Mouse (Mus musculus): ENCODE measurements around the gene Gpr3.

Gpr3 gene

DNA sequence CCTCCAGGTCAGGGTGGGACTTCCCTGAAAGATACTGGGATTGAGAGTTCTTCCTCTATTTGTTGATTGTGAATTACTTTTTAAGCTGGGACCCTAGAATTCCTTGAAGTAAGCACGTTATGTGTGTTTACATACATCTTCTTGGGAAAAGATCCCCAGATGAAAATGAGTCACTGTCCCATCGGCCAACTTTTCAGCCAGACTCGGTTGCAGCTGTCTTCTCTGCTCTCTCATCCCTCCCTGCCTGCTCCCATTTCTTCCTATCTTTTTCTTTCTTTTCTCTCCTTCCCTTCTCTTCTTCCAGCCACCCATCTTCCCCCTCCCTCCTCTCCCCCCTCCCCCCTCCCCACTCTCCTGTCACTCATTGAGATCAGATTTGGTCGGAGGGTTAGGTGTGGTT lies 17.3 kb downstream of the Gpr3 start:
- TF ChIP-seq GATA4 (IDR thresholded peaks at IDR 0.05; ENCODE audit: insufficient replicate concordance, low read length), result no peak

DNA sequence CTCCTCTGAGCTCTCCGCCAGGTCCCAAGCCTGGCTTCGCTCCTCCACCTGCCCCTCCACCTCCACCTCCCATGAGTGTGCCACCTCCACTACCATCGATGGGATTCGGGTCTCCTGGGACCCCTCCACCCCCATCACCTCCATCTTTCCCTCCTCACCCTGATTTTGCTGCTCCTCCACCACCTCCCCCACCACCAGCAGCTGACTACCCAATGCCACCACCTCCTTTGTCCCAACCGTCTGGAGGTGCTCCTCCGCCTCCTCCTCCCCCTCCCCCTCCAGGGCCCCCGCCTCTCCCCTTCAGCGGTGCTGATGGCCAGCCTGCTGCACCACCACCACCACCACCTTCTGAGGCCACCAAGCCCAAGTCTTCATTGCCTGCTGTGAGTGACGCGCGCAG lies 17.9 kb downstream of the Gpr3 start:
- TF ChIP-seq GATA4 (IDR thresholded peaks at IDR 0.05; ENCODE audit: insufficient replicate concordance, low read length), result no peak

DNA sequence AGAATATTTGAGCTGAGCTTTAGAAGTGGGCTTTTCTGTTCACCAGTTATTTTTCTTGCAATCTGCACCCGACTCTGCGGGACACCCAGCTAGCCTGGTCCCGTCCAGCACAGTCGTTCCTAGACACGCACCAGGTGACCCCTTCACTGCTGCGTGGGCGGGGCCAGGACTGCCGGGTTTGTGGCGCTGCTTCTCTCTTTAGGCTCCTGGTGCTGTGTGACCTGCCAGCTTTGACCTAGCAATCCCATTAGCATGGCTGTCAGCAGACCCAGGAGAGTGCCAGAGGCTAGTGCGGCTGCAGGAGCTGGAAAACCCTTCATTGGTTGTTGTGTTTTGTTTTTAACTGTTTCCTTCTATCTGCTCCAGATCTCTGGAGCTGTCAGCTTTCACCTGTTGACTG lies 22.9 kb downstream of the Gpr3 start:
- no peak for TF ChIP-seq GATA4 (IDR thresholded peaks at IDR 0.05; ENCODE audit: insufficient replicate concordance, low read length)

DNA sequence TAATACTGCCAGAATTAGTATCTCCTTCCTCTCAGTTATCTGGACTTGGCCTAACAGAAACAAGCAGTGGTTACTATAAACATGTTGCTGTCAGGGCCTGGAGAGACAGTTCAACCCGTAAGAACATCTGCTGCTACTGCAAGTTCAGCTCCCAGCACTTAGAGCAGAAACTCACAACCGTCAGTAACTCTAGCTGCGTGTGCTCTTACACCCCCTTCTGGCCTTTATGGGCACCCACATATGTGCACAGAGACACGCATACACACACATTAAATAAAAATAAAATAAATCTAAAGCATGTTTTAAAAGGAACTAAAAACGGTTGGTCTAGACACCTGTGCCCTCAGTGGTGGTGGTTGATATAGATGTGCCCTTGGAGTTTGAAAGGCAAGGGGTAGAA lies 25.5 kb downstream of the Gpr3 start:
- TF ChIP-seq GATA4 (IDR thresholded peaks at IDR 0.05; ENCODE audit: insufficient replicate concordance, low read length), result no peak

DNA sequence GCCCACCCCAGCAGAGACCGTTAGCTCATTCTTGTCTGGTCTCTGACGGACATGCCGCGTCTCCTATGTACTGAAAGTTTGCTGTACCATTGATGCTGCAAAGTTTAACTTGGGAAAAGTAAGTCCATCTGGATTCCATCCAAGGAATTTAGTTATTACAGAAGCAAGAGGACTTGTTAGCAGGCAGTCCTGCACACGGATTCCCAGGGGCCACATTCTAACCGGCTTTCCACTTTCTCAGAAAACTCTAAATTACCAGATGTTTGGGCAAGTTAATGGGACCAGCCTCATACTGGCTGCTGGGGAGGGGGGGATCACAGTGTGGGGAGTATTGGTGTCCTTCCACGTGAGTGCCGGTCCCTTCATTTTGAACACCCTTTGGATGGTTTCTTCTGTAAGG lies 26.4 kb downstream of the Gpr3 start:
- no peak for TF ChIP-seq GATA4 (IDR thresholded peaks at IDR 0.05; ENCODE audit: insufficient replicate concordance, low read length)

DNA sequence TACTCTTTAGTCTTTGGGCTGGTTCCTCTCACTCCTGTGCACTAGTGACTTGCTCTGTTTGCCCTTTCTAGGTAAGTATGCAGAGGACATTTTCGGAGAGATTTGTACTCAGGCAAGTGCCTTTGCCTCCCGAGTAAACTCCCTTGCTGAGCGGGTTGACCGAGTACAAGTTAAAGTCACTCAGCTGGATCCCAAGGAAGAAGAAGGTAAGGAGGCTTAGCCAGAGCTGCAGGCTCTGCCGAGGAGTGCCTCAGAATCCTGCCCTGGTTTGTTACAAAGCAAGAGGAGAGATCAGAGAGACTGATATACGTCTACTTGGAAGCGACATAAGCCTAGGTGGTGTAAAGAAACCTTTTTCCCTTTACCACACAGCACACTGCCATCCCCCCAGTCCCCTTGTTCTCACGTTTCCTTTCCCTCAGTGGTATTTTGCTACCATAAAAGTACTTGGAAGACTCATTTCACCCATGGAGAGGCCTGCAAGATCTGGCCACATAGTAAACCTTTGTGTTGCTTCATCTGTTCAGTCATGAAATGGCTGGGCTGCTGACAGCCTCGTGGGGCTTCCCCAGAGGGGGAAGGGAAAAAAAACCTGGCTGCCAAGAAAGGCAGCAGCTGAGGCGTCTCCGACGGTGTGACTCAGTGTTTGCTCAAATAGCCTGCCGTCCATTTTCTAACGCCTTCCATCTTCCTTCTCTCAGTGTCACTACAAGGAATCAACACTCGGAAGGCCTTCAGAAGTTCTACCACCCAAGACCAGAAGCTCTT lies 27.3 kb downstream of the Gpr3 start:
- no peak for TF ChIP-seq GATA4 (IDR thresholded peaks at IDR 0.05; ENCODE audit: insufficient replicate concordance, low read length)

DNA sequence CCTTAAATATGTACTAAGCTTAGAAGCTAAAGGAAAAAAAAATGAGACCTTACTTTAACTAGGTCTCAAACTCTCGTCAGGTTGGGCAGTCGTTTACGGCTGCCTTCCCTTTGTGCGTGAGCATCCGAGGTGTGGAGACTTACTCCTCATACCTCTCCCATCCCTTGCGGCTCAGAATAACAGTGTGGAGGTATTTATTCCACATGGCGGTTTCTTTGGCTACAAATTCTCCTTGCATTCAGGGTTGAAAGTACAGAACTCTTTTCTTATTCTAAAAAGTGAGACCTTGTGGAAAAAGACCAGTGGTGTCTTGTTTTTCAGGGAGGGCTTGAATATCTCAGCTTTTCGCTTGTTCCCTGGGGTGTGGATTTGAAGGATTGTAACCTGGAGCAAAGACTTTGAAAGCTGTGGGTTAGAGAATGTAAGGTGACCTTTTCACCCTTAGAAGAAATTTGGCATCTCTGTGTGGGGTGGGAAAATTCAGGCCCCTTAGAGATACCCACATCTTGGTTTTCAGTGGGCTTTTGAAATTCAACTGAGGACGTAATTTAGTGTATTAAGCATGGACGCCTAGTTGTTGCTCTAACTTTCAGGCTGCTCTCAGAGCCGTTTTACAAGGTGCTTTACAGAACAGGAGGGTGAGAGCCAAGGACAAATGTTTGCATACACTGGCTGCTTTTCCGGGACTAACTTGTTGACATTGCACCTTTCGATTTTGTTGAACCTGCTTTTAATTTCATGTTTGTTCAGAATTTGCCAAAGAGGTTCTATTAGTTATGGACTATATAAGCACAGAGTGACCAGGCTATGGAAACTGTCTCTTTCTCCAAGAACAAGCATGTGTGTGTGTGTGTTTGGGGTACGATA lies 28.1 kb downstream of the Gpr3 start:
- TF ChIP-seq GATA4 (IDR thresholded peaks at IDR 0.05; ENCODE audit: insufficient replicate concordance, low read length), result no peak

DNA sequence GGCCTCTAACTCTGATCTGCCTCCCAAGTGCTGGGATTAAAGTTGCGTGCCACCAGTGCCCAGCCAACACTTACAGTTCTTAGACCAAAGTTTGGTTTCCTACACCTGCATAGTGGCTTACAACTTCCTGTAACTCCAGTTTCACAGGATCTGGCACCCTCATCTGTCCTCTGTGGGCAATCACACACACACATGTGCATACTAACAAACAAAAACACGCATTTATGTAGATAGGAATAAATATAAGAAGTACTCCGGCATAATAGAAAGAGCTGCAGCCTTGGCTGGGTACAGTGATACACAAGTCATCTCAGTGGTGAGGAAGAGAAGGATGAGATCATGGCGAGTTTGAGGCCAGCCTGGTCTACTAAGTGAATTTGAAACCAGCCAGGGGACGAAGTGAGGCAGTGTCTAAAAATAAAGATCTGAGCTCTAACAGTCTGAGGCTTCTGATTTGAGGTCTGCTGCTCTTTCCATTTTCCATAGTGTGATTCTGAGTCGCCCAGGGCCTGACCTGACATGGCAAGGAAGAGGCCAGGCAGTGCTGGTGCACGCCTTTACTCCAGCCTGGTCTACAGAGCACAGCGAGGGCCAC lies 29.8 kb downstream of the Gpr3 start:
- TF ChIP-seq GATA4 (IDR thresholded peaks at IDR 0.05; ENCODE audit: insufficient replicate concordance, low read length), result no peak

DNA sequence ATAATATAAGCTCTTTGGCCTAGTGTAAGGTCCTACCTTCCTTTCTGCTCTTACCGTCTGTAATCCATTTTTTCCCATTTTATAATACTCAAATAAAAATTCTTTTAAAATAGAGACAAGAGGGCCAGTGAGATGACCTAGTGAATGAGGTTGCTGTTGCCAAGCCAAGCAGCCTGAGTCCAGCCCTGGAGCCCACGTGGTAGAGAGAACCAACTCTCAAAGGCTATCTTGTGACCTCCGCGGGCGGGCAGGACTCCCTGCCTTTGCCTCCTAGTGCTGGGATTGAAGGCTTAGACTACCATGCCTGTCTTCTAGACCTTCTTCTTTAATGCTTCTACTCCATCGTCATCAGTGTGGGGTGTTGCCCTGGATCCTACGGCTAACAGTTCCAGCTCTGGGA lies 33.1 kb downstream of the Gpr3 start:
- TF ChIP-seq GATA4 (IDR thresholded peaks at IDR 0.05; ENCODE audit: insufficient replicate concordance, low read length), result no peak

DNA sequence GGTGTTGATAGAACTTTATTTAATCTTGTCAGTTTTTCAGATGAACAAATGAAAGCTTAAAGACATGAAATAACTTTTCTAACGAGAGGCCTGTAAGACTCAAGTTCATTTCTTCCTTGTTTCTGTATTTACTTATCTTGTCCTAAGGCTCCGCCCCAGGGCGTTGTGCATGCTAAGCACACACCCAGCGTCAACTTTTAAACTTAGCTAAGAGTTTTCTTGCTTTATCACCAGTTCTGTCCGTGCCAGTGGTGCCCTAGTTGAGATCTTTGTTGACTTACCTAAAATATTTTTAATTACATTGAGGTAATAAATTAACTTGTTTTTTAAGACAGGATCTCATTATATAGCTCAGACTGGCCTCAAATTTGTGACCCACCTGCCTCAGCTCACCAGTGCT lies 34.0 kb downstream of the Gpr3 start:
- TF ChIP-seq GATA4 (IDR thresholded peaks at IDR 0.05; ENCODE audit: insufficient replicate concordance, low read length), result no peak

DNA sequence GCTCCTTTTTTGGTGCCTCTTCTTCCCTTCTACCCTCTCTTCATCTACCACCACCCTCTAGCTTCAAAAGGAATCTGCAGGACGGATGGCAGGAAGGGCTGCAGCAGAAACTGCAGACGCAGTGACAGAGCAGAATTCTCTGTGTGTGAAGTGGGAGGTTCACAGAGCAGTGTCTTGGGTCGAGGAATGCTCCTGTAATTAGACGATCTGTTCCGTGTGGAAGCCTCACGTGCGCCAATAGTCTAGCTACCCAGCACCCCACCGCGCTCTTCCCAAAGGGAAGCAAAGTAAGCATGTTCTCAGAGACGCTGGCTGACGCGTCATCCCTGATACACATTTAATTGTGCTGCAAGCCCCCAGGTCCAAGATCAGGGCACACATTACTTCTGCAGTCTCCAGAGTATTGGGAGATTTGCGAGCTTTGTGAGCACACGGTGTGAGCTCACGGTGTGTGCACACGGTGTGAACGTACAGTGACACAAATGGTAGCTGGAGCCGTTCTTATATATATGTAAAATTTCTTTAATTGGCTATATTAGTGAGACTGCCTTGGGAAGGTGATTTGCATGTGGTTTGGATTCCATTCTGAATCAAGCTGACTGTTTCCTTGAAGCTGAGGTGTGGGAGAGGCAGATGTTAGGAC lies 35.5 kb downstream of the Gpr3 start:
- TF ChIP-seq GATA4 (IDR thresholded peaks at IDR 0.05; ENCODE audit: insufficient replicate concordance, low read length), result no peak

DNA sequence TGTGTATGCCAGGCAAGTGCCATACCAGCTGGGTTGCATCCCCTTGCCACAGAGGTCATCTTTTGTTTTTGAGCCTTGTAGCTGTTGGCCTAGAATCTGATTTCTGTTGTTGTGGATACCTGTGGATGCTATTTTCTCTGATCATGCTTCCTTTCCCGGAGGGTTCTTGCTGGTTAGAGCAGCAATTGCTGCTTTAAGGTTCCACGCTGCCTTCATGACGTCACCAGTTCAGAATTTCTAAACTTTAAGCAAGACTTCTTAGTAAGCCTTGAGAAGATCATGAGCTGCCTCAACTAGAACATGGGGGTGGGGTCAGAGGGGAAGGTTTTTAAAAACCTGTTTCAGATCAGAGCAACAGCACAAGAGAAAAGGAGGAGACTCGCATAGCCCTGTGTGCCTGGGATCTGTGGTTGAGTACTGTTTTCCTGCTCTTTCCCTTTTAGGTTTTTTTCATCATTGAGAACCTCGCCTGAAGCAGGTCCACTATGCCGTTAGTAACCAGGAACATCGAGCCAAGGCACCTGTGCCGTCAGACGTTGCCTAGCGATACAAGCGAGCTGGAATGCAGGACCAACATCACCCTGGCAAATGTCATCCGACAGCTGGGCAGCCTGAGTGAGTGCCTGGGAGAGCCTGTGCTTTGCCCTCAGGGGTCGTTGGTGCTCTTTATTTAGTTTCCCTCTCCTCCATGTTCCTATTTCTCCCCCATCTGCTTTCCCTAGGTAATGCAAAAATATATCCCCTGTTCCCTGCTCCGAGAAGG lies 36.2 kb downstream of the Gpr3 start:
- no peak for TF ChIP-seq GATA4 (IDR thresholded peaks at IDR 0.05; ENCODE audit: insufficient replicate concordance, low read length)

DNA sequence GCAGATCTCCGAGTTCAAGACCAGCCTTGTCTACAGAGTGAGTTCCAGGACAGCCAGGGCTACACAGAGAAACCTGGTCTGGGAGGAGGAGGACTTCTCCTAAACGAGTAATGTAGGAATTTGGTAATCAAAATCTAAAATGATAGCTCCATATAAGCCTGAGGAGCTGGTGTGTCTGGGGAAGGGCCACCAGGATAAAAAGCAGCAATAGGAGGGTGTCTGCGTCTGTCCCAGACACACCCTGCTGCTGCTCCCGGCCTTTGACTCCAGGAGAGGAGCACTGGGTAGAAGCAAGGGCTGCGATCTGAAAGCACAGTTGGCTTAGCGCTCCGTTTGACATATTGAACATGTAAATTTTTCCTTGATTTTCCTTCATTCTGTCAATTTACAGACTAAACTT lies 37.1 kb downstream of the Gpr3 start:
- no peak for TF ChIP-seq GATA4 (IDR thresholded peaks at IDR 0.05; ENCODE audit: insufficient replicate concordance, low read length)

DNA sequence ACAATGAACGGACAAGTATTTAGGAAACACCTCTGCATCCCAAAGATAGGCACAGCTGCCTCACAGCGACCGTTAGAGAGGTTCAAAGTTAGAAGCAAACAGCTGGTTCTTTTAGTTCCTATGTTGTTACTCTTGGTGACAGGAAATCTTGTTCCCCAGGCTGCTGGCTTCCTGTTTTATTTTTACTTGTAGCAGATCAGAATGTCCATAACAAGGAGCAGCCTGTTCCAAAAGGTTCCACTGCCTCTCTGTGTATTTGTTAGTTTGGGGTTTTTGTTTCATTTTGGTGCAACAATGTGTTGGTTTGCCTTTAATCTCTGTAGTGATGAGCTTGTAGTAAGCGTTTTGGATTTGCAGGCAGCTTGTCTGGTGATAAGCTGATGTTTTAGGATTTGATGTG lies 38.0 kb downstream of the Gpr3 start:
- no peak for TF ChIP-seq GATA4 (IDR thresholded peaks at IDR 0.05; ENCODE audit: insufficient replicate concordance, low read length)

DNA sequence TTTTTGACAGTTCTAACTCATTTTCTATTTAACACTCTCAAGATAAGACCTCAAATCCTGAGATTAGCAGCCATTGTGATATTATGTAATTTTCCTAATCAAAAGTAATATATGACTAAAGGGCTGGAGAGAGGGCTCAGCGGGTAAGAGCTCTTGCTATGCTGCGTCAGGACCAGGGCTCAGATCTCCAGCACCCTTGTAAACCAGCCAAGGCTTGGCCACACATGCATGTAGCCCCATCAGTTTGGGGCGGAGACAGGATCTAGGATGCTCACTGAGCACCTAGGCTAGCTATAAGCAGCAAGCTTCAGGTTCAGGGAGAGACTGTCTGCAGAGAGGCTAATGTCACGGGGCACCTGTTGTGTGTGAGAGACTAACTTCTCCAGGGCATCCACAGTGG lies 39.9 kb downstream of the Gpr3 start:
- no peak for TF ChIP-seq GATA4 (IDR thresholded peaks at IDR 0.05; ENCODE audit: insufficient replicate concordance, low read length)
